Mouse (Mus musculus): ENCODE measurements at regions not wholly inside any gene's neighbourhood (a gene's known extent, or its start where the extent isn't known, plus 50 kb on each side); places are given as distances from the start of the nearest gene placed in this dataset.

DNA sequence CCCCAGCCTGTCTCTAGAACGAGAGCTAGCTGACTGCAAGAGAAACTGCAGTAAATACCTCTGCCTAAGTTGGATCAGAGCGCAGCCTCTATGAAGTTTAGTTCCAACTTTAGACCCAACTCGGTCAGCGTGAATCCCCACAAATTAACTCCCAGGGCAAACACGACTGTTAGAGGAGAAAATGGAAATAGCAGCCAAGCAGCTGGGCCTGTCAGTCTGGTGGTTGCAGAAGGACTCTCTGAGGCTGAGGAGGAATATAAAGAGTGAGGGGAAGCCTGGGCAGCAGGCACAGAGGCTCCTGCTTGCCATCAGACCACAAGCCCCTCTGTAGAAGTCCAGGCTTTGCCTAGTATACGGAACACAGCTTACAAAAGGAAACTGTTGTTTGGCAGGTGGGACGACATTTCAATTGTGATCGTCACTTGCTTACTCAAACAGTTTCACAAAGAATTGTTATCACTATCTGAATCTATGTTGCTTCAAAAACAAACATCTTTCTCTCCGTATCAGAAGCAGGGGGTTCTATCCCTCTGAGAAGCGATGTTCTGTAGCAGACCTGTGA lies 135.0 kb downstream of the Lmo4 start:
- TF ChIP-seq CTCF (IDR thresholded peaks at IDR 0.05; ENCODE audit: low read depth): no peak
- no peak for TF ChIP-seq EP300 (IDR thresholded peaks at IDR 0.05; ENCODE audit: low read depth)

Measured in heart, postnatal 0 days (tissue).